Mouse (Mus musculus): ENCODE results near the gene Sult2b1.

DNA sequence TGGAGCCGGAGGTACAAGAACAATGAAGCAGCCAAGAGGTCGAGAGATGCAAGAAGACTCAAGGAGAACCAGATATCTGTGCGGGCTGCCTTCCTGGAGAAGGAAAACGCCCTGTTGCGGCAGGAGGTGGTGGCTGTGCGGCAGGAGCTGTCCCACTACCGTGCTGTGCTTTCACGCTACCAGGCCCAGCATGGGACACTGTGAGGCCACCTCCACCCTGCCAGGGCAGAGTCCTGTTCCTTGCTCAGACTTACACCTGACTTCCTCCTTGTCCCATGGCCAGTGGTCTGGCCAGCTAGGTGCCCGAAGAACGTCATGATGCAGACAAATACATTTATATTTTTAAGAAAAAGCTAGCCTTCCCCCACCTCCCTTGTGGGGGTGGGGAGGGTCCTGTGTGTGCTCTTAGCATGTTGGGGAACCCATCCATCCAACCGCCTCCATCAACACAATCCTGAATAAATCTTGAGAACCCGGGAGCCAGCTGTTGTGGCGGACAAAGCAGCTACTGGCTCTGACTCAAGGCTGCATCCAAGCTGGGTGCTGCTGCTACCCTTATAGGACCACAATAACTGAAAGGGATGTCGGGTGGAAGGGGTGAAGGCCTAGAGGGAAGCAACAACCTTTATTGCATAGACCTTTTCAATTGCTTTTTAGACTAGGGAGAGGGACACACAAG is 74.7 kb downstream of the Sult2b1 start:
- TF ChIP-seq CHD2 (IDR thresholded peaks at IDR 0.05; ENCODE audit: low read depth, low read length) (no peak), MAFK (IDR thresholded peaks at IDR 0.05; ENCODE audit: insufficient read depth, low read depth, low read length) (no peak), ZC3H11A (IDR thresholded peaks at IDR 0.05; ENCODE audit: borderline replicate concordance, low read depth, low read length) (no peak), HCFC1 (IDR thresholded peaks at IDR 0.05; ENCODE audit: borderline replicate concordance, insufficient read depth, low read length) (no peak)

All from ES-E14 (cell line).